Mouse (Mus musculus) CH12.LX (cell line): ENCODE results near the gene BC035044. TPM values are rescaled to one million over a fixed set of nuclear protein-coding genes. Genes with fewer than 3 reads are reported as not detected.
"Not testable (repeated sequence)": the region's sequence is repeated elsewhere in the genome, so short reads cannot be mapped to it uniquely, and the experiment has no call there.

Source experiments
- DNase-seq: peaks from one replicate; pipeline ENCODE4 v3.0.0-alpha.2; 2013; ENCODE audit errors: extremely low read depth
- H3K27ac ChIP-seq: 2 replicates; pipeline ENCODE4 v1.5.1; 2012; ENCODE audit warnings: low read depth, mild to moderate bottlenecking, control low read depth, moderate library complexity; ENCODE audit not compliant: insufficient read depth
- H3K27me3 ChIP-seq: replicated peaks from 2 replicates; pipeline ENCODE3; 2012; ENCODE audit warnings: inconsistent platforms
- H3K36me3 ChIP-seq, 2 experiments: replicated peaks in 1 of 2; 2 replicates each; pipeline versions ENCODE3 to v1.6.1; 2012; ENCODE audit warnings: inconsistent platforms in 1 of 2, low read length in 1 of 2, mild to moderate bottlenecking in 1 of 2, mixed read lengths in 1 of 2, moderate library complexity in 1 of 2; ENCODE audit not compliant: control insufficient read depth in 1 of 2, insufficient read depth in 1 of 2
- H3K4me1 ChIP-seq, 2 experiments: 2 replicates each; pipeline ENCODE4 v1.6.1; 2012; ENCODE audit warnings: inconsistent platforms in 1 of 2, moderate library complexity in 1 of 2; ENCODE audit not compliant: insufficient read depth in 2 of 2, control insufficient read depth in 1 of 2
- H3K4me2 ChIP-seq: 2 replicates; pipeline ENCODE4 v1.6.1; 2012; ENCODE audit warnings: low read depth, mild to moderate bottlenecking, control low read depth; ENCODE audit not compliant: poor library complexity, insufficient read depth, severe bottlenecking
- H3K4me3 ChIP-seq, 3 experiments: fragments of 150-350 bp in 1 of 3; sonication (generic) in 1 of 3; replicated peaks in 1 of 3; 2 replicates each; pipeline versions ENCODE3 to v1.5.1; 2011 to 2012; ENCODE audit warnings: low read depth in 2 of 3, low read length in 2 of 3, mild to moderate bottlenecking in 2 of 3, moderate library complexity in 2 of 3, control low read depth in 1 of 3, improper control_type of control experiment in 1 of 3, inconsistent platforms in 1 of 3, mixed read lengths in 1 of 3; ENCODE audit not compliant: poor library complexity in 1 of 3
- H3K79me2 ChIP-seq: replicated peaks from 2 replicates; pipeline ENCODE4 v1.6.1; 2012; ENCODE audit warnings: mild to moderate bottlenecking, moderate library complexity; ENCODE audit not compliant: control insufficient read depth, poor library complexity, insufficient read depth, severe bottlenecking; ENCODE audit errors: extremely low read depth
- H3K9ac ChIP-seq: 2 replicates; pipeline ENCODE4 v1.6.1; 2012; ENCODE audit warnings: low read depth, mild to moderate bottlenecking, control low read depth, moderate library complexity; ENCODE audit not compliant: insufficient read depth
- H3K9me3 ChIP-seq: replicated peaks from 2 replicates; pipeline ENCODE3; 2012; ENCODE audit warnings: low read length, inconsistent platforms, mixed read lengths
- BHLHE40 ChIP-seq: IDR thresholded peaks from 2 replicates; pipeline ENCODE4 v1.6.1; 2011; ENCODE audit warnings: mild to moderate bottlenecking, low read depth, low read length, improper control_type of control experiment
- CHD1 ChIP-seq: IDR thresholded peaks from 2 replicates; pipeline ENCODE4 v1.6.1; 2012; ENCODE audit warnings: low read depth, low read length, improper control_type of control experiment, inconsistent platforms
- CTCF ChIP-seq, 2 experiments: IDR thresholded peaks in 1 of 2; conservative IDR thresholded peaks in 1 of 2; 2 replicates each; pipeline ENCODE4 v1.5.1; 2011 to 2012; ENCODE audit warnings: low read depth in 2 of 2, low read length in 2 of 2, improper control_type of control experiment in 1 of 2, inconsistent platforms in 1 of 2, mild to moderate bottlenecking in 1 of 2, moderate library complexity in 1 of 2
- MAX ChIP-seq: IDR thresholded peaks from 2 replicates; pipeline ENCODE4 v1.6.1; 2011; ENCODE audit warnings: low read length, improper control_type of control experiment
- MAZ ChIP-seq: IDR thresholded peaks from 2 replicates; pipeline ENCODE4 v1.6.1; 2012; ENCODE audit warnings: low read depth, mild to moderate bottlenecking, inconsistent platforms, low read length, improper control_type of control experiment, moderate library complexity
- MEF2A ChIP-seq: IDR thresholded peaks from 2 replicates; pipeline ENCODE4 v1.6.1; 2014; ENCODE audit warnings: low read depth, mild to moderate bottlenecking, inconsistent platforms, low read length, improper control_type of control experiment, borderline replicate concordance
- RCOR1 ChIP-seq: conservative IDR thresholded peaks from 2 replicates; pipeline ENCODE4 v1.6.1; 2012; ENCODE audit warnings: low read depth, mild to moderate bottlenecking, inconsistent platforms, low read length, improper control_type of control experiment
- UBTF ChIP-seq: IDR thresholded peaks from 2 replicates; pipeline ENCODE4 v1.6.1; 2012; ENCODE audit warnings: low read depth, mild to moderate bottlenecking, inconsistent platforms, low read length, improper control_type of control experiment, moderate library complexity
- ZNF384 ChIP-seq: IDR thresholded peaks from 2 replicates; pipeline ENCODE4 v1.6.1; 2012; ENCODE audit warnings: low read depth, low read length, improper control_type of control experiment, inconsistent platforms
- dilution Hi-C: fragments of 300-500 bp; cut with MboI; formaldehyde crosslinking; loops from 2 replicates; pipeline ENCODE4 v1.14.3; 2020; ENCODE audit warnings: low sequenced_read_pairs; ENCODE audit not compliant: extremely low pct_unique_long_range_greater_than_20kb, extremely low pct_ligation_motif_present
- in situ Hi-C: fragments of 300-500 bp; cut with MboI; formaldehyde crosslinking; loops from 3 replicates; pipeline ENCODE4 v1.14.3; 2019; ENCODE audit warnings: low sequenced_read_pairs, low pct_ligation_motif_present, low pct_unique_long_range_greater_than_20kb, mixed read lengths
- polyA plus RNA-seq: library from polyadenylated mRNA; unstranded; fragments of >175 nt; gene quantifications from 2 replicates; pipeline ENCODE4 v1.2.1, GENCODE M21; 2012; ENCODE audit warnings: low read depth; ENCODE audit not compliant: insufficient read length
- total RNA-seq, 2 experiments: library from RNA; depleted of rRNA; stranded (reverse); fragments of 300-350 nt in 1 of 2; fragments of >200 nt in 1 of 2; gene quantifications; 2 replicates each; pipeline ENCODE4 v1.2.3; 2012 to 2014

Gene BC035044
- total and polyA plus RNA-seq, 3 experiments = 49.7 to 121 (median 51.6) TPM

DNA sequence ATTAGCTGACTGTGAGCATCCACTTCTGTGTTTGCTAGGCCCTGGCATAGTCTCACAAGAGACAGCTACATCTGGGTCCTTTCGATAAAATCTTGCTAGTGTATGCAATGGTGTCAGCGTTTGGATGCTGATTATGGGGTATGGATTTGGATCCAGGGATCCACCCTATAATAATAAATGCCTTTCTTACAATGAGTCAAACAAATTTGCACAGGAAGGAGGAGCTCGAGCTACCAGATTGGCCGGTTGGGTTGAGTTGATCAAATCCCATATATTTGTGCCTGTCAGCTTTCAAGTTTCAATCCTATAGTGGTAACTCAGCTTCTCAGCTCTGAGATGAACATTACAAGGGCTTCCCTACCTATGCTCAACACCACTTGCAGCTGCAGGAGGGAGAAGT lies 43.2 kb upstream of the BC035044 start, which contains the start of gene Clec2g:
Gene Clec2g (plus strand): TSS at position 301 of the 400 bp plus-strand sequence.
- in situ Hi-C loops, dilution Hi-C loops, H3K79me2 ChIP-seq, H3K9me3 ChIP-seq, H3K4me3 ChIP-seq, H3K9ac ChIP-seq, DNase-seq, H3K4me1 ChIP-seq, H3K36me3 ChIP-seq, H3K27ac ChIP-seq, H3K27me3 ChIP-seq, H3K4me2 ChIP-seq: not testable (repeated sequence)

DNA sequence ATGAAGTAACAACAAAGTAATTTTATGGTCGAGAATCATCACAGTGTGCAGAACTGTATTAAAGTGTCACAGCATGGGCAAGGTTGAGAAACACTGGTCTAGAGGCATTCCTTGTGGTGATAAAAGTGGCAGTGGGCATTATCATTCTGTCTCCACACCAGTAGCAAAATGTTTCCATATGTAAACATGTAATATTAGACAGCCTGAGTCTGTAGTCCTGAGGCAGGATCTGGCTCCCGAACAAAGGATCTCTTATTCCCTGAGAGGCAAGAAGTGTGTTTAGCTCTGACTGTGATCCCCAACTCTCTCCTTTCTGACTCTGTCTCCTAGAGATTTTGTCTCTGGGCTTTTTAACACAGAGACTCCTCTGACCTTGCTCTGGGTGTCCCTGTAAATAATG lies 42.1 kb upstream of the BC035044 start:
- no peak for DNase-seq
- no peak for TF ChIP-seq ZNF384
- no peak for TF ChIP-seq MAX
- no peak for TF ChIP-seq CTCF (conservative IDR thresholded peaks at IDR 0.05 in 1 of 2, IDR thresholded peaks at IDR 0.05 in 1 of 2; ENCODE audit: low read depth in 2 of 2, low read length in 2 of 2)
- no peak for TF ChIP-seq BHLHE40
- no peak for TF ChIP-seq CHD1
- TF ChIP-seq MEF2A = no peak
- H3K36me3 ChIP-seq = no peaks in the 10 kb centered on the region
- H3K79me2 ChIP-seq = no peaks in the 10 kb centered on the region
- H3K9me3 ChIP-seq = peaks cover 9% of the 10 kb centered on the region
- H3K4me3 ChIP-seq = no peak overlapping the region
- H3K9ac ChIP-seq = no peak overlapping the region
- no peaks in the 10 kb centered on the region for H3K27me3 ChIP-seq
- H3K4me2 ChIP-seq = no peak overlapping the region
- dilution Hi-C loops = no loop called here
- no peak overlapping the region for H3K27ac ChIP-seq
- no peaks in the 10 kb centered on the region for H3K4me1 ChIP-seq
- in situ Hi-C loops = no loop called here

DNA sequence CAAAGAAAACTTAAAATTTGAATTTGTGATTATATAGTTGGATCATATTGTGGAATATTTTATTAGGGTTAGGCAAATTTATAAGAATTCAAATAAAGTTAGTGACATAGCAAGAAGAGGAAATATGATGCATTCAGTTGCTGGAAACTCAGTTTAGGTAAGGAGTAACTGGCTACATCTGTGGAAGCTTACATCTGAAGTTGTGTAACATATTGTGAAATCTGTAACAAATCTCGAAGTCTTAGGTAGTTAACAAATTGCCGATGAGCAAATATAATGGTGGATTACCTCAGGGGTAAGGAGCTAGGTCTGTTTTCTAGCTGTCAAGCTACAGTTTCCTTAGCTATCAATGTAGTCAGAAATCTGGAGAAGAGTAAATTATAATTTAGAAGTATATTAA lies 26.4 kb upstream of the BC035044 start:
- Histone ChIP-seq H3K27ac (no peak overlapping the region), H3K4me2 (no peak overlapping the region), H3K4me1 (peaks cover 0 to 13% of the 10 kb centered on the region in 2 experiments; a peak in 2 of 4 replicates), H3K79me2 (no peaks in the 10 kb centered on the region), H3K4me3 (no peak overlapping the region), H3K36me3 (no peaks in the 10 kb centered on the region), H3K9ac (no peak overlapping the region), H3K9me3 (peaks cover 2% of the 10 kb centered on the region), H3K27me3 (no peaks in the 10 kb centered on the region)
- in situ Hi-C loops (no loop called here), dilution Hi-C loops (no loop called here)
- TF ChIP-seq MAZ (no peak), UBTF (no peak), RCOR1 (no peak)
- DNase-seq = no peak
